Mouse (Mus musculus) hindbrain, embryonic 14.5 days (tissue): ENCODE measurements around the gene Gm28051. TPM values are rescaled to one million over a fixed set of nuclear protein-coding genes. Genes with fewer than 3 reads are reported as not detected.
A peak's percentile ranks its signal among the peaks of the same experiment; 100 is the strongest.

ENCODE experiments used
- ATAC-seq: fragments of 200-750 bp; cut with Nextera tagmentation; 2 replicates; pipeline ENCODE4 v1.8.0; 2017; ENCODE audit warnings: moderate number of reproducible peaks, mild to moderate bottlenecking, moderate TSS enrichment, moderate library complexity; ENCODE audit not compliant: low FRiP score
- DNase-seq: peaks from one replicate; pipeline ENCODE4 v3.0.0-alpha.2; 2015; ENCODE audit warnings: low spot score
- H3K27ac ChIP-seq: fragments of 300-500 bp; sonication (generic); 2 replicates; pipeline ENCODE4 v1.5.1; 2014; ENCODE audit warnings: mild to moderate bottlenecking, moderate library complexity
- H3K27me3 ChIP-seq: fragments of 300-500 bp; sonication (generic); 2 replicates; pipeline ENCODE4 v1.6.1; 2014; ENCODE audit warnings: mild to moderate bottlenecking, low read length, mixed read lengths; ENCODE audit not compliant: control insufficient read depth, insufficient read depth
- H3K36me3 ChIP-seq: fragments of 300-500 bp; sonication (generic); replicated peaks from 2 replicates; pipeline ENCODE4 v1.6.1; 2014; ENCODE audit not compliant: control insufficient read depth, insufficient read depth
- H3K4me1 ChIP-seq: fragments of 300-500 bp; sonication (generic); replicated peaks from 2 replicates; pipeline ENCODE4 v1.6.1; 2014; ENCODE audit warnings: antibody characterized with exemption, low read length, mixed read lengths; ENCODE audit not compliant: control insufficient read depth, insufficient read depth
- H3K4me2 ChIP-seq: fragments of 300-500 bp; sonication (generic); replicated peaks from 2 replicates; pipeline ENCODE4 v1.6.1; 2014; ENCODE audit warnings: mild to moderate bottlenecking, moderate library complexity
- H3K4me3 ChIP-seq: fragments of 300-500 bp; sonication (generic); replicated peaks from 2 replicates; pipeline ENCODE4 v1.5.1; 2014; ENCODE audit warnings: mild to moderate bottlenecking, low read length
- H3K9ac ChIP-seq: fragments of 300-500 bp; sonication (generic); 2 replicates; pipeline ENCODE4 v1.6.1; 2014
- H3K9me3 ChIP-seq: fragments of 300-500 bp; sonication (generic); 2 replicates; pipeline ENCODE4 v1.6.1; 2016; ENCODE audit warnings: low read length; ENCODE audit not compliant: control insufficient read depth
- WGBS: fragments of 180-500 bp; shearing (Covaris S2); extraction: QIAGEN DNeasy Blood & Tissue Kit; methylation state at CpG from one replicate; pipeline ENCODE4 v1.1.7; 2014; 5-methylcytosine and 5-hydroxymethylcytosine counted together
- polyA plus RNA-seq: library from polyadenylated mRNA; unstranded; fragments of >200 nt; fragmentation: Nextera tagmentation; extraction: Ambion mirVana; gene quantifications from 2 replicates; pipeline ENCODE4 v1.2.1, GENCODE M21; 2014

The Gm28051 gene
- polyA plus RNA-seq, 1 experiment from 2014 or later, result not detected

- Histone ChIP-seq H3K4me1 (no peaks in the 10 kb centered on the region), H3K9me3 (no peaks in the 10 kb centered on the region), H3K4me2 (no peak overlapping the region)
These were observed 44.3 kb downstream of the Gm28051 start for GRCm38 (mm10) chr12:102713153-102713865.

GRCm38 (mm10) chr12:102710851-102711375, 46.7 kb downstream of the Gm28051 start:
- no peaks in the 10 kb centered on the region for H3K4me1 ChIP-seq
- 57% methylated on average over 4 of the region's 4 CpGs for whole genome bisulfite sequencing
- no peak overlapping the region for H3K4me3 ChIP-seq
- H3K27me3 ChIP-seq, result no peaks in the 10 kb centered on the region
- H3K27ac ChIP-seq, result no peak overlapping the region
- no peak overlapping the region for H3K9ac ChIP-seq
- no peaks in the 10 kb centered on the region for H3K9me3 ChIP-seq
- DNase-seq, result no peak
- H3K36me3 ChIP-seq, result no peaks in the 10 kb centered on the region
- no peak overlapping the region for H3K4me2 ChIP-seq
- no peak for ATAC-seq

More at GRCm38 (mm10) chr12:102713153-102713865, 44.3 kb downstream of the Gm28051 start:
- ATAC-seq (no peak), DNase-seq (no peak)
- no peak overlapping the region for H3K4me3 ChIP-seq
- no peak overlapping the region for H3K27ac ChIP-seq
- no peaks in the 10 kb centered on the region for H3K27me3 ChIP-seq
- no peak overlapping the region for H3K9ac ChIP-seq
- 83% methylated on average over 20 of the region's 20 CpGs for WGBS
- no peaks in the 10 kb centered on the region for H3K36me3 ChIP-seq

- WGBS, result 91% methylated on average over 5 of the region's 5 CpGs
- H3K4me1 ChIP-seq, result no peaks in the 10 kb centered on the region
- H3K4me3 ChIP-seq, result no peak overlapping the region
- H3K27me3 ChIP-seq, result no peaks in the 10 kb centered on the region
- no peak overlapping the region for H3K4me2 ChIP-seq
- H3K9me3 ChIP-seq, result no peaks in the 10 kb centered on the region
- H3K36me3 ChIP-seq, result no peaks in the 10 kb centered on the region
- no peak for DNase-seq
- no peak overlapping the region for H3K27ac ChIP-seq
- H3K9ac ChIP-seq, result no peak overlapping the region
- no peak for ATAC-seq
These were observed 47.7 kb downstream of the Gm28051 start for GRCm38 (mm10) chr12:102709896-102710295.

- no peak for DNase-seq
- H3K4me3 ChIP-seq, result no peak overlapping the region
These were observed 49.3 kb downstream of the Gm28051 start for GRCm38 (mm10) chr12:102708220-102708619.

GRCm38 (mm10) chr12:102706833-102707463, 50.6 kb downstream of the Gm28051 start:
- 89% methylated on average over 10 of the region's 10 CpGs for WGBS

More at GRCm38 (mm10) chr12:102708220-102708619, 49.3 kb downstream of the Gm28051 start:
- H3K9ac ChIP-seq, result no peak overlapping the region
- ATAC-seq, result no peak
- H3K4me2 ChIP-seq, result no peak overlapping the region
- H3K9me3 ChIP-seq, result no peaks in the 10 kb centered on the region
- no peaks in the 10 kb centered on the region for H3K27me3 ChIP-seq
- no peak overlapping the region for H3K27ac ChIP-seq
- H3K36me3 ChIP-seq, result no peaks in the 10 kb centered on the region
- peaks cover 11% of the 10 kb centered on the region for H3K4me1 ChIP-seq
- WGBS, result 69% methylated on average over 11 of the region's 11 CpGs

GRCm38 (mm10) chr12:102705906-102706640, 51.5 kb downstream of the Gm28051 start:
- peaks cover 26% of the 10 kb centered on the region for H3K4me1 ChIP-seq
- H3K27ac ChIP-seq, result peak overlapping the region; percentile 90; the same call in 1 of the 2 replicates
- ATAC-seq (no peak), DNase-seq (no peak)
- H3K4me2 ChIP-seq, result peak overlapping the region; percentile 80
- no peaks in the 10 kb centered on the region for H3K36me3 ChIP-seq
- peak overlapping the region; percentile 72; the same call in 1 of the 2 replicates for H3K9ac ChIP-seq
- peak overlapping the region; percentile 65; the same call in 1 of the 2 replicates for H3K4me3 ChIP-seq
- H3K9me3 ChIP-seq, result no peaks in the 10 kb centered on the region
- WGBS, result 74% methylated on average over 6 of the region's 6 CpGs
- H3K27me3 ChIP-seq, result no peaks in the 10 kb centered on the region

More at GRCm38 (mm10) chr12:102706833-102707463, 50.6 kb downstream of the Gm28051 start:
- ATAC-seq (no peak), DNase-seq (no peak)
- Histone ChIP-seq H3K27ac (no peak overlapping the region), H3K27me3 (no peaks in the 10 kb centered on the region), H3K9me3 (no peaks in the 10 kb centered on the region), H3K4me1 (peaks cover 24% of the 10 kb centered on the region), H3K4me2 (no peak overlapping the region), H3K4me3 (no peak overlapping the region), H3K36me3 (no peaks in the 10 kb centered on the region), H3K9ac (no peak overlapping the region)

GRCm38 (mm10) chr12:102705216-102705871, 52.2 kb downstream of the Gm28051 start:
- Histone ChIP-seq H3K9ac (peak overlapping the region; percentile 72), H3K27ac (peak overlapping the region; percentile 90), H3K9me3 (no peaks in the 10 kb centered on the region), H3K4me2 (peak overlapping the region; percentile 80), H3K4me3 (peak overlapping the region; percentile 65), H3K4me1 (peaks cover 26% of the 10 kb centered on the region), H3K36me3 (no peaks in the 10 kb centered on the region), H3K27me3 (no peaks in the 10 kb centered on the region)
- peak; percentile 79 for ATAC-seq
- WGBS, result 1% methylated on average over 45 of the region's 45 CpGs
- DNase-seq, result peak; percentile 91

GRCm38 (mm10) chr12:102704457-102705198, 52.9 kb downstream of the Gm28051 start, which contains the start of gene Itpk1:
Itpk1 (minus strand) TSS chr12:102704930.
- Histone ChIP-seq H3K27me3 (no peaks in the 10 kb centered on the region), H3K4me1 (peaks cover 29% of the 10 kb centered on the region), H3K36me3 (no peaks in the 10 kb centered on the region), H3K27ac (peak within 1 kb of the TSS; percentile 90), H3K9me3 (no peaks in the 10 kb centered on the region), H3K4me2 (peak within 1 kb of the TSS; percentile 80), H3K4me3 (peak within 1 kb of the TSS; percentile 65), H3K9ac (peak within 1 kb of the TSS; percentile 72)
- DNase-seq (peak; percentile 72), ATAC-seq (peak; percentile 86)
- WGBS, result under 1% methylated on average over 43 of the region's 105 CpGs
